ENCODE assay signal across 9 mouse cellular contexts in genomic region chr7:119427180-119427616, GRCm38 (mm10). TPM values are rescaled to one million over a fixed set of nuclear protein-coding genes. Genes with fewer than 3 reads are reported as not detected.
DNase-seq lines count a peak whose midpoint lies in the region; ATAC-seq lines count a peak whose summit lies in the region.
"Had no signal": no experiment of that assay in that cellular context is flagged by ENCODE, and none has a peak within 500 bp of the region (broad histone marks: within the 10 kb centered on the region; RNA-seq: fewer than 3 reads in every experiment).

No protein-coding gene starts in this region.

- no peak overlapping the region for H3K9ac ChIP-seq in liver, embryonic 12.5 days
- H3K9ac ChIP-seq in midbrain, embryonic 14.5 days (replicated peaks; ENCODE audit: low read length) = no peak overlapping the region

- no peak overlapping the region for H3K27ac ChIP-seq in liver, embryonic 12.5 days
- H3K27ac ChIP-seq in midbrain, embryonic 14.5 days (replicated peaks; ENCODE audit: low read depth, low read length) = no peak overlapping the region
- H3K27ac ChIP-seq: macrophage had no signal

- H3K36me3 ChIP-seq in liver, embryonic 12.5 days = no peaks in the 10 kb centered on the region
- H3K36me3 ChIP-seq in midbrain, embryonic 14.5 days (ENCODE audit: control insufficient read depth, insufficient read depth, low read length) = no peaks in the 10 kb centered on the region

- H3K4me2 ChIP-seq in liver, embryonic 12.5 days = no peak overlapping the region
- no peak overlapping the region for H3K4me2 ChIP-seq in midbrain, embryonic 14.5 days (ENCODE audit: low read length)

- H3K27me3 ChIP-seq in liver, embryonic 12.5 days (replicated peaks) = no peaks in the 10 kb centered on the region
- no peaks in the 10 kb centered on the region for H3K27me3 ChIP-seq in midbrain, embryonic 14.5 days (ENCODE audit: control insufficient read depth, insufficient read depth, low read length)

- no peaks in the 10 kb centered on the region for H3K9me3 ChIP-seq in liver, embryonic 12.5 days (replicated peaks)
- no peaks in the 10 kb centered on the region for H3K9me3 ChIP-seq in midbrain, embryonic 14.5 days (ENCODE audit: control insufficient read depth, low read length)

- WGBS in liver, embryonic 12.5 days (ENCODE audit: insufficient replicate concordance) = 21% methylated on average over 6 of the region's 6 CpGs
- 7% methylated on average over 6 of the region's 6 CpGs for WGBS in midbrain, embryonic 14.5 days

- no peak for ATAC-seq in liver, embryonic 12.5 days
- ATAC-seq in midbrain, embryonic 14.5 days (ENCODE audit: low FRiP score, low TSS enrichment) = peak; percentile 75; the same call in 1 of the 2 replicates

- H3K4me3 ChIP-seq in liver, embryonic 12.5 days = no peak overlapping the region
- H3K4me3 ChIP-seq in midbrain, embryonic 14.5 days (replicated peaks; ENCODE audit: low read depth, low read length) = no peak overlapping the region

- DNase-seq in liver = peak; percentile 30
- peak; percentile 36 to 45 for DNase-seq in cerebellum, adult 18-20 months
- peak; percentile 46 to 92 for DNase-seq in frontal cortex, adult 2 months (ENCODE audit: extremely low spot score in 1 of 2, low spot score in 1 of 2)
- peak; percentile 84 for DNase-seq in layer of hippocampus, adult 9-10 months (ENCODE audit: low spot score)
- peak; percentile 91 for DNase-seq in midbrain, embryonic 14.5 days
- no peak for DNase-seq in thymus, postnatal 25 days
- no peak for DNase-seq in gastrocnemius, adult 8-10 months (ENCODE audit: low spot score in 2 of 2)

- no peaks in the 10 kb centered on the region for H3K4me1 ChIP-seq in liver, embryonic 12.5 days
- H3K4me1 ChIP-seq in midbrain, embryonic 14.5 days (ENCODE audit: control insufficient read depth, insufficient read depth, low read length) = no peaks in the 10 kb centered on the region

RNA-seq across cellular contexts. Expression of gene Gp2, which starts 31.9 kb away (rescaled TPM):
- not detected in 2 replicates for polyA plus RNA-seq in liver, embryonic 12.5 days (2016; fragmentation: Nextera tagmentation; extraction: Ambion mirVana)
- 0.06 and 0.12 TPM in 2 replicates for polyA plus RNA-seq in frontal cortex, adult 2 months (2012; rRNA removed)
- polyA plus RNA-seq in midbrain, embryonic 14.5 days (2014; fragmentation: Nextera tagmentation; extraction: Ambion mirVana) = not detected in 2 replicates
- total RNA-seq in gastrocnemius, adult 8-10 months (2022) = not detected
- polyA plus RNA-seq: macrophage had no signal

RNA-seq across cellular contexts. Expression of gene Umod, which starts 51.9 kb away (rescaled TPM):
- not detected in 2 replicates for polyA plus RNA-seq in liver, embryonic 12.5 days (2016; fragmentation: Nextera tagmentation; extraction: Ambion mirVana)
- not detected in 2 replicates for polyA plus RNA-seq in frontal cortex, adult 2 months (2012; rRNA removed)
- polyA plus RNA-seq in midbrain, embryonic 14.5 days (2014; fragmentation: Nextera tagmentation; extraction: Ambion mirVana) = not detected in 2 replicates
- not detected for total RNA-seq in gastrocnemius, adult 8-10 months (2022)
- polyA plus RNA-seq: macrophage had no signal

Comparison
In these comparisons a context has a peak if more than half of its experiments do, and no peak if none do; other contexts are left out.
1. DNase-seq: peak in liver (single experiment), cerebellum, adult 18-20 months (2 of 2), frontal cortex, adult 2 months (2 of 2), layer of hippocampus, adult 9-10 months (single experiment) and midbrain, embryonic 14.5 days (single experiment); none in thymus, postnatal 25 days (single experiment) and gastrocnemius, adult 8-10 months (0 of 2).